Mouse (Mus musculus) monocyte, adult 5-6 weeks (primary cell): ENCODE measurements around the gene Ddx55. TPM values are rescaled to one million over a fixed set of nuclear protein-coding genes. Genes with fewer than 3 reads are reported as not detected.
"Not testable (repeated sequence)": the region's sequence is repeated elsewhere in the genome, so short reads cannot be mapped to it uniquely, and the experiment has no call there.

Experiments
- ATAC-seq: fragments of 153-309, 156-312 bp; replicated peaks from 2 replicates; pipeline ENCODE4 v1.8.0; 2017; ENCODE audit warnings: mild to moderate bottlenecking; ENCODE audit not compliant: low TSS enrichment, insufficient number of reproducible peaks, severe bottlenecking, poor library complexity, low FRiP score
- total RNA-seq: library from RNA; stranded (forward); fragments of 200-1000, 200-491, 200-594 nt; gene quantifications from 3 replicates; pipeline ENCODE4 v1.2.3, GENCODE M21; 2017

Gene Ddx55
- total RNA-seq, 1 experiment from 2014 or later: 23.3 TPM

DNA sequence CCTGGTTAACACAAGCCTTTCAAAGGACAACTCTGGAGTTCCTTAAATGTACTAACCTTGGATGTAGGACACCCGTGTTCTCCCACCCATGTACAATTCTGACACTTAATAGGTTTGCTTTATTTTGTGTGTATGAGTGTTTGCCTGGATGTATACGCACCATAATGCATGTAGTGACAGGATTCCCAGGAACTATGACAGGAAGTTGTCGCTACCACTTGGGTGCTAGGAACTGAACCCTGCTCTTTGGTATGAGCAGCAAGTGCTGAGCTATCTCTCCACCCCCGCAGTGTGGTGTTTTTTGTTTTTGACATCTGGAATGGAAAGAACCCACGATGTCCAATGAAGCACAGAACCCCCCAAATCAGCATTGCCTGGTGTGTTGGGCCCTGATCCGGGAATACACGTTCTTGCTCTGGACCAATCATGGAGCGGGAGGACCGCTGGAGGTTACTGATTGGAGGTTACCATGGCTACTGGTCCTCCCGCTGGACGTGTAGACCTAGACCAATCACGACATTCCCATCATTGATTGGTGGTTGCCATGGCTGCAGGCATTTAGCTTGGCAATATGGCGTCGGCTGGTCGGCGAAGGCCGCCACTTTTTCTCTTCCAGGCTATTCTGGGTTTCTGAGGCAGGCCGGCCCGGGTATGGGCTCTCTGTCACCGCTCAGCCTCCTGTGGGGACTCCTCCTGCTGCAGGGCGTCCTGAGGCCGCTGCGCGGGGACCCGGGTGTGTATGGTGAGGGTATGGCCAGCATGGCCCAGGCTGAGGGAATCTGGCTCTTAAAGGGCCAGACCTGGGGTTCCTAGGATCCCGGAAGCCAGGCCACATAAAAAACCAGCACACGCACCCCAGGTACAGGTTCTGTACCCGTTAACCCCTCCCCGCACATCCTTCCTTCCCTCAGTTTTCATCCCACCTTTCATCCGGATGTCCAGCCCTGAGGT is 45.8 kb downstream of the Ddx55 start:
- peak; percentile 30; the same call in 1 of the 2 replicates for ATAC-seq

DNA sequence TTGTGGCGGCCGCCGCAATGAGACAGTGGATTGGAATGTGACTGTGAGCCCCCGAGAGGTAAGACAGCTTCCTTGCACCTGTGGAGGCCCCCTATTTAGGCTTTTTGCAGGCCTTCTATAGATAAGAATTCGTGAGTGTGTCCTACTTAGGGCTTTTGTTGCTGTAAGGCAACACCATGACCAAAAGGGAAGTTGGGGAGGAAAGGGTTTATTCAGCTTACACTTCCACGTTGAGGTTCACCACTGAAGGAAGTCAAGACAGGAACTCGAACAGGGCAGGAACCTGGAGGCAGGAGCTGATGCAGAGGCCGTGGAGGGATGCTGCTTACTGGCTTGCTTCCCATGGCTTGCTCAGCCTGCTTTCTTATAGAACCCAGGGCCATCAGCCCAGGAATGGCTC is 47.1 kb downstream of the Ddx55 start:
- ATAC-seq: not testable (repeated sequence)

DNA sequence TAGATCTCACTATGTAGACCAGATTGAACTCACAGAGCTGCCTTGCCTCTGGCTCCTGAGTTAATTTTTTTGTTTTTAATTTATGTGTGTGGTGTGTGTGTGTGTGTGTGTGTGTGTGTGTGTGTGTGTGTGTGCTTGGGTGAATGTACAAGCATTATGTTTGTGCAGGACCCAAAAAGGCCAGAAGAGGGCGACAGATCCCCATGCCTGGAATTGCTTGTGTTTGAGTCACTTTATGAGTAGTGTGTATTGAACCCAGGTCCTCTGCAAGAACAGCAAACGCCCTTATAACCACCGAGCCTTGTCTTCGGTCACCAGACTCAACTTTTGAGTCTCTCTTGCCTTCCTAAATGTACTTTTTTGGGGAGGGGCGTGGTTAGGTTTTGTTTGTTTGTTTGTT is 49.7 kb downstream of the Ddx55 start:
- no peak for ATAC-seq

DNA sequence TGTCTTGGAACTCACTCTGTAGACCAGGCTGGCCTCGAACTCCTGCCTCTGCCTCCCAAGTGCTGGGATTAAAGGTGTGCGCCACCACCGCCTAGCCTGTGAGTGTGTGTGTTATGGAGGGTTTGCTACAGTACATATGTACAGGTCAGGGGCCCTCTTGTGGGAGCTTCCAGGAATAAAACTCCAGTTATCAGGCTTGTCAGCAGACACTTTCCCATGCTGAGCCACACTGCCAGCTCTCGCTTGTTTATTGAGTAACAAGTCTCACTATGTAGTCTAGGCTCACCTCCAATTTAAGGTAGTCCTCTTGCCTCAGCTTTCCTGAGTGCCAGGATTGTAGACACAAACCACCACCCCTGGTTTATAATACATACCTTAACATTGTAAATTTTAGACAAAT is 51.6 kb downstream of the Ddx55 start:
- no peak for ATAC-seq

DNA sequence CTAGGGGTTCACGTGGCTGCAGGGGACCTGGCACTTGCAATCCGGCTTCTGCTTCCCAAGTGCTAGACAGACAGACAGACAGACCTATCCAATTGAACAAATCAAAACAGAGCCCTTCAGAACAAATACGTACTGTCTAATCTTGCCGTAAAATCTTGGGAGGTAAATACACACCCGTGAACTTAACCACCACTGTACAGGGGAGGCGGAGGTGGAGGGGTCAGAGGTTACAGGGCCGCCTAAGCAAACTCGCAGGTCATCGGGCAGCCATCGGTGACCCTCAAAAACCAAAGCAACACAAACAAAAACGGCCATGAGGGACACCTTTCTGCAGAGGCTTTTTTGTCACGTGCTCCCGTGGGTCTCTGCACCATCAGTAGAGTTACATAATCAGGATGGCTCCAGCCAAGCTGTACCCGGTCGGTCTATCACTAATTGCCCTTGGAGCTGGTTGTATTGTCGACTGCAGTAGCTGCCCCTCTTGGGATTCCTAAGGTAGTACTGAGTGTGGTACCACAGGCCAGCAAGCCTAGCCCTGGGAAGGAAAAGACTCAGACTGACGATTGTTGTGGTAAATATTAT is 52.5 kb downstream of the Ddx55 start:
- no peak for ATAC-seq

DNA sequence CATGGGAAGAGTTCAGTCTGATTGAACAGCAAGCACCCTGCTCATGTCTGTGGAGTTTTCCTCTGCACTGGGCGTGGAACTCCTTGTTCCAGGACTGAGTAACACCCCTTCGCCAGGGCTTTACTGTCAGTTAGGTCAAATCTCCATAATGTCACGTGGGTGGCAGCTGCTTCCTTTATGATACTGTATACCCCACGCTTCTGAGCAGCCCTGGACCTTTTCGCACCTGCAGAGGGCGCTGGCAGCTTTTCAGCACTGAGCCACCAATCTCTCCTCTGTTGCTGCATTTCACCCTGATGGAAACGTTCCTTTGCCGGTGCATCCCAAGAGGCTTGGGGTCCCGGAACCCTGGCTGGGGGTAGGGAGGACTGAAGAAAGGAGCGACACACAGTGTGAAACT is 58.3 kb downstream of the Ddx55 start:
- no peak for ATAC-seq

DNA sequence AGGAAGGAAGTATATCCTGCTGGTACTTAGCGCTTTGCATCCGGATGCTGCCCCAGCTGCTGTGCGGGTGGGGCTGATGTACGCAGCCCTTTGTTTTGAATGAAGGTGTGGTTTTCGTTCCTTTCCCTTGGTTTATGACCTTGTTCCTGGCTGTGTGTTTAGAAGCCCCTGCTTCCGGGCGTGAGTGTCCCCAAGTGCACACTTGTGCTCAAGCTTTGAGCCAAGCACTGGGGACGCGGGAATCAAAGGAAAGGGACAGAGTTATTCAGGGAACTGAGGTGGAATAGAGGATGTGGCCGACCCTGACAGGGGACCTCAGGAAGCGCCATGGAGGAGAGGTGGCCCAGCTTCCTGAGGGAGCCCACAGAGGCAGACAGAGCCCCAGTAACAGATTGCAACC is 62.0 kb downstream of the Ddx55 start:
- no peak for ATAC-seq

DNA sequence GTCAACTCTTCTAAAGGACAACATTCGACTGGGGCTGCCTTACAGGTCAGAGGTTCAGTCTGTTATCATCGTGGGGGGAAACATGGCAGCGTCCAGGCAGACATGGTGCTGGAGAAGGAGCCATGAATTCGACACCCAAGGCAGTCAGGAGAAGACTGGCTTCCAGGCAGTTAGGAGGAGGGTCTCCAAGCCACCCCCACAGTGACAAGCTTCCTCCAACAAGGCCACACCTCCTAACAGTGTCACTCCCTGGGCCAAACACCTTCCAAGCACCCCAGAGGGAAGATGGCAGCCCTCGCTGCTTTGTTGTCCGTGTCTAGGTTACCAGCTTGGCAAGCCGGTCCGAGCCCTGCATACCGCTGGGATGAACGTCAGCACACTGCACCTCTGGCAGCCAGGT is 66.0 kb downstream of the Ddx55 start:
- no peak for ATAC-seq

Other genes with a start within 250 kb of the Ddx55 start
- 8.3 to 21.1 TPM (median 12.8 TPM) in 3 replicates for gene Mphosph9, start 224.9 kb upstream of the Ddx55 start, total RNA-seq
- 4.0 to 18.6 TPM (median 6.7 TPM) in 3 replicates for gene 2810006K23Rik, start 224.8 kb upstream of the Ddx55 start, total RNA-seq
- gene Cdk2ap1, start 189.8 kb upstream of the Ddx55 start, total RNA-seq: 91.4 to 168 TPM (median 101 TPM) in 3 replicates
- 178 to 275 TPM (median 193 TPM) in 3 replicates for gene Sbno1, start 126.9 kb upstream of the Ddx55 start, total RNA-seq
- 78.3 to 109 TPM (median 102 TPM) in 3 replicates for gene Kmt5a, start 112.9 kb upstream of the Ddx55 start, total RNA-seq
- 47.8 to 86.1 TPM (median 71.4 TPM) in 3 replicates for gene Rilpl2, start 74.5 kb upstream of the Ddx55 start, total RNA-seq
- gene Snrnp35, start 69.7 kb upstream of the Ddx55 start, total RNA-seq: 7.4 to 12.5 TPM (median 9.8 TPM) in 3 replicates
- gene Rilpl1, start 21.5 kb upstream of the Ddx55 start, total RNA-seq: 1.4 to 3.0 TPM in 2 of 3 replicates, not detected in the other
- gene Tmed2, start 12.2 kb upstream of the Ddx55 start, total RNA-seq: 574 to 1,047 TPM (median 1,041 TPM) in 3 replicates
- gene Eif2b1, start 26.3 kb downstream of the Ddx55 start, total RNA-seq: 21.2 to 26.1 TPM (median 23.4 TPM) in 3 replicates
- 12.7 to 25.2 TPM (median 15.0 TPM) in 3 replicates for gene Gtf2h3, start 26.3 kb downstream of the Ddx55 start, total RNA-seq
- gene Atp6v0a2, start 75.7 kb downstream of the Ddx55 start, total RNA-seq: 26.6 to 55.9 TPM (median 27.8 TPM) in 3 replicates
- not detected in 3 replicates for gene Dnah10, start 172.2 kb downstream of the Ddx55 start, total RNA-seq